Mouse (Mus musculus) ES-E14 (cell line): ENCODE data around the gene Lypd8.

ENCODE experiments used
- HCFC1 ChIP-seq: IDR thresholded peaks from 2 replicates; pipeline ENCODE4 v1.6.1; 2012; ENCODE audit warnings: low read length, inconsistent platforms, borderline replicate concordance; ENCODE audit not compliant: insufficient read depth
- MAFK ChIP-seq: IDR thresholded peaks from 2 replicates; pipeline ENCODE4 v1.6.1; 2014; ENCODE audit warnings: mild to moderate bottlenecking, low read depth, low read length, inconsistent platforms; ENCODE audit not compliant: insufficient read depth
- ZC3H11A ChIP-seq: IDR thresholded peaks from 2 replicates; pipeline ENCODE4 v1.6.1; 2012; ENCODE audit warnings: low read depth, mild to moderate bottlenecking, inconsistent platforms, low read length, borderline replicate concordance
- ZNF384 ChIP-seq: IDR thresholded peaks from 2 replicates; pipeline ENCODE4 v1.6.1; 2012; ENCODE audit warnings: low read depth, low read length, inconsistent platforms

DNA sequence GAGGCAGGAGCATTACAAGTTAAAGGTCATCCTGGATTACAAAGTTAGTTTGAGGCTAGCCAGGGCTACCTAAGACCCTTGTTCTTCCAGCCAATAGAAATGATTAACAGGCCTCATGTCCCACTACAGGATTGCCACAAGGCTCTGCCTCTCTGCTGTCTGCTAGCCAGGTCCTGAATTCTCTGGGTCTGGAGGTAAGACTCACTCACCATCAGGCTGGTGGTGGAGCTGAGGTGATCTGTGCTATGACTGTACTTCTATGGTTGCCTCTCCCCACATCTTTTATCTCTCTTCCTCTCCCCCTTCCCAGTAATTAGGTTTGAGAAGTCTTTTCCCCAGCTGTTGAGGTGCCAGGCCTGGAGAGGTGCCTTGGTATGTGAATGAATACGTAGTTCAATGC lies 673 bp downstream of the Lypd8 start:
- no peak for TF ChIP-seq HCFC1
- TF ChIP-seq ZC3H11A: no peak
- TF ChIP-seq ZNF384: no peak
- TF ChIP-seq MAFK: no peak
